Mouse (Mus musculus) large intestine, adult 2 months (tissue): ENCODE measurements around the gene Gadd45b. TPM values are rescaled to one million over a fixed set of nuclear protein-coding genes. Genes with fewer than 3 reads are reported as not detected.

Experiments
- DNase-seq: peaks from one replicate; pipeline ENCODE4 v3.0.0-alpha.2; 2012; ENCODE audit warnings: low read depth, low spot score
- WGBS: fragments of 180-500 bp; shearing (Covaris S2); methylation state at CpG from one replicate; pipeline ENCODE4 v1.1.7; 2018; 5-methylcytosine and 5-hydroxymethylcytosine counted together
- polyA plus RNA-seq: library from polyadenylated mRNA; depleted of rRNA; stranded (reverse); fragments of >200 nt; gene quantifications from 2 replicates; pipeline ENCODE4 v1.2.3, GENCODE M21; 2012; rRNA removed

The Gadd45b gene
- polyA plus RNA-seq, result 18.3 and 23.8 TPM in 2 replicates

- whole genome bisulfite sequencing, result under 1% methylated on average over 56 of the region's 56 CpGs
- no peak for DNase-seq
Observed at GRCm38 (mm10) chr10:80929299-80930226, at the start of gene Gadd45b. Gene Gadd45b, plus strand, starts transcription at chr10:80930073.

- DNase-seq, result no peak
- 15% methylated on average over 5 of the region's 5 CpGs for WGBS
Observed at GRCm38 (mm10) chr10:80880131-80880641, 49.7 kb upstream of the Gadd45b start.

DNA sequence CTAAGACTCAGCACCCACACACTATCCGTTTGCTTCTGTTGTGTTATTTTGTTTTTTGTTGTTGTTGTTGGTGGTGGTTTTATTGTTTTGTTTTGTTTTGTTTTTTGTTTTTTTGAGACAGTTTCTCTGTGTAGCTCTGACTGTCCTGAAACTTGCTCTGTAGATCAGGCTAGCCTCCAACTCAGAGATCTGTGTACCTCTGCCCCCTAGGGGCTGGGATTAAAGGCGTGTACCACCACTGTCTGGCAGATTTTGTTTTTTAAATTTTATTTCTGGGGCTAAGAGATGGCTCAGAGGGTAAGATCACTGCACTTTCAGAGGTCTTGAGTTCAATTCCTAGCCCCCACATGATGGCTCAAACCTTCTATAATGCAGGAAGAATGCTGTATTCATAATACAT is 49.0 kb upstream of the Gadd45b start:
- no peak for DNase-seq
- WGBS, result 62% methylated on average over 2 of the region's 2 CpGs

DNA sequence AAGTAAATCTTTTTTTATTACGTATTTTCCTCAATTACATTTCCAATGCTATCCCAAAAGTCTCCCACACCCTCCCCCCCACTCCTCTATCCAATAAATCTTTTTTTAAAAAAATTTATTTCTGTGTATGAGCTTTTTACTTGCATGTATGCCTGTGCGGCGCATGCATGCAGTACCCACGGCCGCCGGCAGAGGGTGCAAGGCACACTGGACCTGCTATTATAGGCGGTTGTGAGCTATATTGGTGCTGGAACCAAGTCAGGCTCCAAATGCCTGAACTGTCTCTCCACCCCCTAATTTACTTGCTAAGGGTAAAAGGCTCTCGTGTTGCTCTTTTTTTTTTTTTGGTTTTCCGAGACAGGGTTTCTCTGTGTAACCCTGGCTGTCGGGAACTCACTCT is 48.6 kb upstream of the Gadd45b start:
- WGBS, result 20% methylated on average over 10 of the region's 10 CpGs
- no peak for DNase-seq

DNA sequence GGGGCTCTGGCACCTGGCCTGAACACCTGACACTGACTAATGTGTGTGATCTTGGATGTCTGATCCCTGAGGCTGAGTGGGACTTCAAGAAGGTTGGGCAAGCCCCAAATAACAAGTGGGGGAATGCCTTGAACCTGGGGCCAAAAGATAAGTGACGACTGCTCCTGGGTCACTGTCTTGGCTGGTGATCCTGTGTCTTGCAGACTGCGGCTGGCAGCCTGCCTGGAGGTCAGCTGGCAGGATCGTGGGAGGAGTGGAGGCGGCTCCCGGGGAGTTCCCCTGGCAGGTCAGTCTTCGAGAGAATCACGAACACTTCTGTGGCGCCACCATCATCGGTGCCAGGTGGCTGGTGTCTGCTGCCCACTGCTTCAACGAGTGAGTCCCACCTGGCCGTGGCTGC is 42.7 kb upstream of the Gadd45b start:
- DNase-seq, result no peak

GRCm38 (mm10) chr10:80895100-80895499 is 34.8 kb upstream of the Gadd45b start:
- DNase-seq, result no peak
- 76% methylated on average over 7 of the region's 7 CpGs for WGBS

More for the DNA sequence above, 42.7 kb upstream of the Gadd45b start:
- 18% methylated on average over 11 of the region's 11 CpGs for WGBS

DNA sequence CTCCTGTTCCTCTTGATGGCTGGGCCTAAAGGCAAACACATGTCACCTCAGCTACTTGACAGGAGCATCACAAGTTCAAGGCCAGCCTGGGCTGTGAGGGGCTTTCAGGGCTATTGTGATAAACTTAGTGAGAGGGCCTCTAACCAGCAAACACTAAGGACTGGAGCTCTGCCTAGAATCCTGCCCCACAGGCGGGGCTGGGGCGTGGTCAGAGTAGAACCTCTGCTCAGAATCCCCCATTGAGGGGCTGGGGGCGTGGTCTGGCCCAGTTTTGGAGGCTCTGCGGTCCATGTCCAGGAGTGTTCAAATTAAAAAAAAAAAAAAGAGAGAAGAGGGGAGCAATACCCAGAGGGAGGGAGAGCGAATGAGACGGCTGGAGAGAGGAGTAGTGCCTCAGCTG is 34.2 kb upstream of the Gadd45b start:
- no peak for DNase-seq
- WGBS, result 72% methylated on average over 6 of the region's 6 CpGs

GRCm38 (mm10) chr10:80896581-80897485 is 33.0 kb upstream of the Gadd45b start:
- WGBS, result 73% methylated on average over 24 of the region's 24 CpGs
- DNase-seq, result no peak

GRCm38 (mm10) chr10:80897861-80898510 is 31.9 kb upstream of the Gadd45b start:
- no peak for DNase-seq
- 70% methylated on average over 41 of the region's 41 CpGs for WGBS

GRCm38 (mm10) chr10:80899074-80899473 is 30.8 kb upstream of the Gadd45b start:
- WGBS, result 81% methylated on average over 8 of the region's 8 CpGs
- DNase-seq, result no peak

- WGBS, result 9% methylated on average over 25 of the region's 25 CpGs
- DNase-seq, result no peak
Observed at GRCm38 (mm10) chr10:80899591-80900317, 30.1 kb upstream of the Gadd45b start.

- WGBS, result under 1% methylated on average over 72 of the region's 72 CpGs
- peak; percentile 100 for DNase-seq
Observed at GRCm38 (mm10) chr10:80900318-80901247, 29.3 kb upstream of the Gadd45b start, which contains the start of gene Timm13. Gene Timm13, minus strand, starts transcription at chr10:80900969.

GRCm38 (mm10) chr10:80901409-80902272 is 28.2 kb upstream of the Gadd45b start:
- 82% methylated on average over 19 of the region's 19 CpGs for WGBS
- DNase-seq, result no peak

GRCm38 (mm10) chr10:80902273-80902940 is 27.5 kb upstream of the Gadd45b start:
- WGBS, result 89% methylated on average over 9 of the region's 9 CpGs
- no peak for DNase-seq

DNA sequence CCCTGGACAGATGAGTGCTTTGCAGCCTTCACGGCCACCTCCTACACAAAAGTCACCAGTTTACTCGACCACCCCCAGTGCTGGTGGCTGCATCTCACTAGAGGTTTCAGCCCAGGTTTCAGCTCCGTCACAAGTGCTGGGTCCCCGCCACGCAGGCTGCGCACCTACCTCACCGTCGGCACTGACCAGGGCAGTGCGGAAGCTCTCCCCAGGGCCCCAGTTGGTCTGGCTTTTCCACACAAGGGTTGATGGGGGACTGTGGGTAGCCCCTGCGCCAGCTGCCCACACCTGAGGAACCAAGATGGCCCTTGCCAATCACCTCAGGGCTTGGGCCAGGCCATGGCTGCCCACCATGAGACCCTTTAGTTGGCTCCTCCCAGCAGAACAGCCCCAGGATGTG is 26.6 kb upstream of the Gadd45b start:
- 90% methylated on average over 10 of the region's 10 CpGs for WGBS
- no peak for DNase-seq

DNA sequence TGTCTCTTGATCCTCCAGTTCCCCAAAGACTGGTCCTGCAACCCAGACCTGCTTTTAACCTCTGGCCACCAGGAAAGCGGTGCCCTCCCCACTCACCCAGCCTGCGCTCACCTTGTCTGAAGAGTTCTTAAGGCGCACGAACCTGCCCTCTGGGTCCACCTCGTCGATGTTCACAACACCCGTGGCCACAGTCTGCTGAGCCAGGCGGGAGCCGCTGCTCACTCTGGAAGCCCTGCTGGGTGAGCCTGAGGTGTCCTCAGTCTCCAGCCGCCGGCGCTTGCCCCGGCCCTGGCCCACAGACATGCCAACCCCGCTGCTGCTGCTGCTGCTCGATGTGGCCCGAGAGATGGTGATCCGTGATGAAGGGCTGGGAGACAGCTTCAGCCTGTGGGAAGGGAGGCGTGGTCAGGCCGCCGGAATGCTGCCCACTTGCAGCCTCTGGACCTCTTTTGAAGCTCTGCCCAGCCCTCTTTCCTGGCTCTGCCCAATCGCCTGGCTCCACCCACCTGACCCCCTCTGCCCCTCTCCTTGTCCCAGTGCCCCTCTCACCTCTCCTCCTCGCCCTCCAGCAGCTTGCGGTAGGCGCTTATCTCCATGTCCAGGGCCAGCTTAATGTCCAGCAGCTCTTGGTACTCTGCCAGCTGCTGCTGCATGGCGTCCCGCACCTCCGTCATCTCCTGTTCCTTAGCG is 25.7 kb upstream of the Gadd45b start:
- WGBS, result 89% methylated on average over 28 of the region's 28 CpGs
- DNase-seq, result no peak
